Mouse (Mus musculus) adrenal gland, postnatal 36 days (tissue): ENCODE measurements at regions not wholly inside any gene's neighbourhood (a gene's known extent, or its start where the extent isn't known, plus 50 kb on each side); places are given as distances from the start of the nearest gene placed in this dataset.

Source experiments
- DNase-seq, 2 experiments: peaks; one replicate each; pipeline ENCODE4 v3.0.0; 2021; ENCODE audit warnings: mixed read lengths in 1 of 2

DNA sequence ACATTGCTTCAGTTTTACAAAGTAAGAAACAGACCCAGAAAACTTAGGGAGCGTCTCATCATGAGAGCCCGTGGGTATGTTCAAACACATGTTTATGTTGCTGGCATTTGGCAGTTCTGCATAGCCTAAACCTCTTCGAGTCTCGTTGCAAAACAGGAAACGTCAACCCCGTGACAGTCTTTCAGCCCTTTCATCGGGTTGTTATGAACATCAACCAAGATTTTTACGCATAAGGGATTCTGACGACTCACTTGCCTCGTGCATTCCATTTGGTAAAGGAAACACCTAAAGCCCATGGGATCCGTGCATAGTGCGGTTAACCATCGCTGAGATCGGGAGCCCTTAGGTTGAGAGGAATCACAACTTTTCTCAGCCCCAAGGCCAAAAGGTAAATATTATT, 115.7 kb downstream of the Gpam start:
- DNase-seq, result no peak

DNA sequence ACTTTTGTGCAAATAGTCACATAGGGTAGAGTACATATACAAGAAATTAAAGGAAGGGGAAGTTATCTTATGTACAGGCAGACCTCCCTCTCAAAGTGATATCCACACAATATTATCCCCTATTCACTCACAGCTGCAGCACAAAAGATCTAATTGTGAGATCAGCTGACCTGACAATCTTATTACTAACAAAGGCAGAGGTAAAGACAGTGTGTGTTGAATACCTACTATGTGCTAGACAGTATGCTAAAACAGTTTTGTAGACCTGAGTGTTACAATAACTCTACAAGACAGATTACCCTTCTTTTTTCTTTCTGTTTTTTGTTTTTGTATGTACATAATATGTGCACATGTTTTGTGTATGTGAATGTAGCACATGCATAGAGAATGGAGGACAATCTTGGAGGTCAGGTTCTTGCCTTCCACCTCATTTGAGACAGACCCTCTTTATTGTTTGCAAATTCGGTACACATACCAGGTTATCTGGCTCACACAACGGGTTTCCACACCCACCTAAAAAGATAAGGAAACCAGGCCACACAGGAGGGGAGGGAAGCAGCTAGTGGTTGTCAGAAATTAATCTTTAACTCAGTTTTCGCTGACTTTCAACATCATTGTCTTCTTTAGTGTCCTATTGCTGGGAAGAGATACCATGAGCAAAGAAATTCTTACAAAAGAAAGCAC, 118.4 kb downstream of the Gpam start:
- DNase-seq, result no peak

DNA sequence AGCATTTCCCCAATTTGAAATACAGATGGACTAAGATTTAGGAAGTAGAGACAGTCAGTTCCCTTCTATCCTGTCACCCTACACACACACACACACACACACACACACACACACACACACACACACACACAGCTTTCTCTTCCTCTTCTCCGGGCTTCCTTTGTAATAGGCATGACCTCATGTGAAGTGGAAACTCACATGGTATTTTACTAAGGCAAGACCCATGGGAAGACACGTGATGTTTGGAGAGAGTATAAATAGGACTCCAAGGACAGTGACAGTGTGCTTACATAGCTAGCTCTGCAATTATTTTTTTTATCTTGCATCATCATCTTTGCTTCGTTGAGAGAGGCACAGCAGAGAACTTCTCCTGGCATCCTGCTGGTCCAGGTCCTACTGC, 137.1 kb downstream of the Gpam start:
- no peak for DNase-seq

DNA sequence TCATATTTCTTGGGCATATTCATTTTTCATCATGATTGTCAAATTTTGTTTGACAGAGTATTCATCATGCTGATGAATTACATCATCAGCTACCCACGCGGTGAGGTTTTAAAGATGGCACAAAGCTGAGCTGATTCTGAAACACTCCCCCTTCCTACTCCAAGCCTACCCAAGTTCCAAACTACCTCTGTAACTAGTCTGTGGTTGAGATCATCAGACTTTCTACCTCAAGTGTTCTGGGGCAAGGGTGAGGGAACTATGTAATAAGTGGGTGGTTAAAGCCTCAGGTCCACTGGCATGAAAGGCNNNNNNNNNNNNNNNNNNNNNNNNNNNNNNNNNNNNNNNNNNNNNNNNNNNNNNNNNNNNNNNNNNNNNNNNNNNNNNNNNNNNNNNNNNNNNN, 142.5 kb downstream of the Gpam start:
- DNase-seq, result no peak

DNA sequence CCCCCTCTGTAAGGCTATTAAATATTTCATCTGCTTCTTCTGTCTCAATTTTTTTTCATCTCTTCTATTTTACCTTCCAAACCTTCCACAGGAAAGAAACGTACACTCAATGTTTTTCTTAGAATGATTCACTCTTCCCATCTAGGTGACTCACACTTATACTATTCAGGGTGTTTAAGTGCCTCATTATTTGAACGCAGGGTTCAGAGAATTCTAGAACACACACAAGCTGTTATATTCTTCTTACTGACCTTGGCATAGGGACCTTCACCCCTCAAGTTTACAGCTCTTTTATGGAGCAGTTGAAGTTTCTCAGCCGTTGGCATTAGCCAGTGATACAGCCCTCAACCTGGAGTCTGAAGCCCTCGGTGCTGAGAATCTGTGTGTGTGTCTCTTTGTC, 144.2 kb downstream of the Gpam start:
- DNase-seq, result no peak

DNA sequence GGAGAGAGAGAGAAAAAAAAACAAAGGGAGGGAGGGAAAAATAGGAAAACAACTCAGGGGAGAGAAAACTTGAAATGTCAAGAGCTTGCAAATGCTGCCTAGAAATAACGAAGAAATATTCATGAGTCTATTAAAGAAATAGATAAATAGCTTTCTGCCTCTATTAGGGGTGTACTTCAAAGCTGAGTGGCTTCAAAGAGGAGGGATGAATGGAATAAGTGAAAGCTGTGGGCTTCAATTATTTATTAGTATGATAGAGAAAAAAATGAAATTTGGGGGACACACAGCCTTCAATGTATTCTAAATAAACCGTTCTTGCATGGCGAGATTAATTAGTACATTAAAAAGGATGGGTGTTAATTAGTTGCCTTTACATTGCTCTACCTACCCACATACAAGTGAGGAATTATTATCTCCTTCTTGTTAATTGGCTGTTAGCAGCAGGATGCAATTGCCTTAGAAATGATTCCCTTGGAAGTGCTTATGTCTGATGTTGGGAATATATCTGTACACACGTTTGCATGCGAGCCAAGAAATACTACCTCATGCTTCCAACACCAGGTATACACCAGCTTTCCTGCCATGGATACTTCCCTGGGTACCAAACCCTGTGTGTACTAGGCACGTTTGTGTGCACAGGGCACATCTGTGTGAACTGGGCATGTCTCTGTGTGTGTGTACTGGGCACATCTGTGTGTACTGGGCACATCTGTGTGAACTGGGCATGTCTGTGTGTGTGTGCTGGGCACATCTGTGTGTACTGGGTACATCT, 155.4 kb downstream of the Gpam start:
- DNase-seq, result no peak

DNA sequence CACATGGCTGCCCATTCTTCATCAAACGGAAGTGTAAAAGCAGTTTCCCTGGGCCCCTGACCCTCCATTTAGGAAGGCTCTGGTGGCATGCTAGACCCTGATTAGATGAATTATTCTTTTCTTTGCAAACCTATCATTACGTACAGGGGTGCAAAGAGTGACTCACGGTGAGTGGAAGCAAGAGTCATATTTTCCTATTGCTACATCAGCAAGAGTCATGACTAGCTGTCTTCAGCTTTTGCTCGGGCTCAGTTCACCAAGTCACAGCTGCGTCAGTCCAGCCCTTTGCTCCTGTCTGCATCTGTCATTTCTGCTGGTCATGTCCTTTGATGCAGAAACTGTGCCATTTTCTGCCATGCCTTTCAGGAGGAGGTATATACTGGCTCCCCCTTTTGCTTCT, 168.7 kb downstream of the Gpam start:
- peak; percentile 32 to 36 for DNase-seq

DNA sequence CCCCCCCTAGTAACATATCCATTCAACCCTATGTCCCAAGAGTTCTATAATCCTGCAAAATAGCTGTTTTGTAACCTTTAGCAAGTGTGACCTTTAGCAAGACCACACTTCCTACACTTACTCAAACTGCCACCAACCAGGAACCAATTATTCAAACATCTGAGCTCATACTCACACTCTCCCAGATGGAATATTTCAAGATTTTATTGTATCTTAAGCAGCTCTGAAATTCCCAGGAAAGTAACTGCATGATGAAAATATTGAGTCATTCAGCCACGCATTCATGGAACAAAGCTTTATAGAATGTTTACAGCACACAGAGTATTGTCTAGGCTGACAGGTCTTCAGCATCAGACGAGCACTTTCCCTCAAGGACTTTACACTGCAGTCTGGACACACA, 171.9 kb downstream of the Gpam start:
- no peak for DNase-seq

DNA sequence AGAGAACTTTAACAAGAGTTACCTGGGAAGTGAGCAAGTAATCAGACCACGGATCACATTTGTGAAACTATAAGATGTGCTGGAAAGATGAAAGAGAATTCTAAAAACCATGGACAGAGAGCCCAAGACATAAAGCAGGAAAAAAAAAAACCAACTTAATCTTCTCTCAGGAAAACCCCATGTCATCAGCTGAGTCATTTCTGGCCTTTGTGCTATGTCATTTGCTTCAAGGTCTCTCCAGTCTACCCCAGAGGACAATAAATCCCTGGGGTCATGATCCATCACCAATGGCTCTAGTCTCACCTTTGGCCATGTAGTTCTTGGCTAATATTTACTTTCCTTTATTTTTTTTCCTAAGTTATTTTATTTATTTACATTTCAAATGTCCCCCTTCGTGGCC, 174.5 kb downstream of the Gpam start:
- peak; percentile 8 to 21 for DNase-seq

DNA sequence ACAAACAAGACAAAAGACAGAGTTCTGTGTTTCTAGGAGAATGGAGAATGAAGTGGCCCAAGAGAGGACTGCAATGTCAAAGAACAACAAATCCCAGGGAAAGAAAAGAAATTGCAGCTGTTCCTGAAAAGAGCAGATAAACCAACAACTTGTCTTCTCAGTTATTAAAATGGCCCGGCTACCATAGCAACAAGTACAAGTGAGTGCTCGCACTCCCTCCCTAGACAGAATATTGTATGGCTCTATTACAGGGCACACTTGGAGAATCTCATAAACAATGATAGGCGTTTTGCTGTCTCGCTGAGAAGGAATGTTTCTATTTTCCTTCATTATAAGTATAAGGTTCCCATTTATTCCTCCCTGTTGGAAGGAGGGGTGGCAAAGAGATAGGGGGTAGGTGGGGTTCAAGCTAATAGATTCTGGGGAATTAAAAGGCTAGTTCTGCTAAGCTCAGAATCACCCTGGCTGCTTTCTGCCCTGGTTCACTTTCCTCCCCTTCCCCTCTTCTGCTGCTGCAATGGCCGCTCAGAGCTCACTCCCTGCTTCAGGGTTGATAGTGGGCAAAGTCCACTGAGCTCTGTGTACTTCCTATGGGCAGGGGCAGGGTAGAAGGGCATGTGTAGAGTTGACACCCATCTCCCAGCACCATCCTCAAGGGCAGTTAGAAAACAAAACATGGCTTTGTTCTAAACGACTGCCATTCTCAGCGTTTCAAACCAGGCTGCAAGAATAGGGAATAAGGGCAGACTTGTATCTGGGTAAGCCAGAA, 178.5 kb downstream of the Gpam start:
- DNase-seq, result no peak

DNA sequence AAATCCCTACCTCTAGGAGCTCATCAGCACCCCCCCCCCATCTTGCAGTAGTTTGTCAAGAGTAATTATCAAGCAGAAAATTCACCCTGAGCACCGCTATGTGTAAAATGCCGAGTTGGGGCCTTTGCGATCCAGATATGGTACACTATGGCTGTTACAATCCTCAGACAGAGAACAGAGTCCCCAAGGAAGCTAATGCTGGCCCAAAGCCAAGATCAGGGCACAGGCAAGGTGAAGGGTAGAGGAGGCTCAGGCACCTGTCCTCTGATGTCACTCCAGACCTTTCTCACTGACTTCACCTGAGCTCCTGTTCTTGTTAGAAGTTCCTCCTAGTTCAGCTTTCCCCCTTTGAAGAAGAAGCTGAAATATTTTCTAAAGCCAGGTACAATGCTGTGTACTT, 179.5 kb downstream of the Gpam start:
- no peak for DNase-seq

DNA sequence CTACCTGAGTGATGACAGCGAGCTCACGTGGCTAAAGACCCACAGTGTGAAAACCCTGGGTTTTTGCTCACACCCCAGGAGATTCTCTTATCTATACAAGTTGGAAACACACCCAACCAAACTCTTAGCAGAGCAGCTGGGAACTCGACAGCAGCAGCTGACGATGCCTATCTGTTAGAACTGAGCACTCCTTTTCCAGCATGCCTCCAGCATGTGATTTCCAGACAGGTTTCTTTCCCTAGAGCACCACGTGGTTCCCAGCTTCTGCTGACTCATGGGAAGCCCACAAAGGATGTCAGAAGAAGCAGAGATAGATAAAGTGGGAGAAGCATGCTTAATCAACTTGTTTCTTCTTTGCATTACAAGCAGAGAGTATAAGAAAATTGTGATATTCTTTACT, 194.5 kb downstream of the Gpam start:
- no peak for DNase-seq

DNA sequence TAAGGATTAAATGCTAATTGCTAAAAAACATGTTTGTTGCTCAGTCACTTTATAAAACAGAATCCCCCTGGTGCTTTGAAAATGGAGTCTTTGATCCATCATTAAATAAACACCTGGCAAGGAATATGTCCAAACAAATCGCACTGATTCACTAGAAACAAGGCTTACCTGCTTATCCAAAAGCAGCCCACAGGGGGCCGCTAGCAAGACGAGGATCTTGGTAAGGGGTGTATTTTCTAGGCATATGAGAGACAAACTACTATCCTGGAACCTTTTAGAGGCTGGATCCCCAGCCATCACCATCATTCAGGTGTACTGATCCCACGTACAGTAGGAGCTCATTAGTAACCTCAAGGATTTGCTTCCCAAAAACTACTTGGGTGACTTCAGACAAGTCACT, 201.2 kb downstream of the Gpam start:
- DNase-seq, result no peak

DNA sequence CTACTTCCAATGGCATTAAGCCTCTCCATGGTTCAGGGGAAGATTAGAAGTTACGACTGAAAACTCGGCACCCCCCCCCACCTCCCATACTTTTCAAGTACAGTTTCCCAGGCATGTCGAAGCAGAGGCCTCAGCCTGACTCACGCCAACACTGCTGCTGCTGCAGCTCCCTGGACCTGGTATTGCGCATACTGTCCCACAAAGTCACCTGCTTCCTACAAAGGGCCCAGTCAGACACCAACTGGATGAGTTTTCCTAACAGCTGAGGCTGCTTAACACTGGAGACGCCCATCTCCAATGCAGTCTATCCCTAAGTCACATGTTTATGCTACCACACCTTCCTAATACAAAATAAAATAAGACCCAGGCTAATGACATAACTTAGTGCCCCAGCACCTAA, 207.4 kb downstream of the Gpam start:
- no peak for DNase-seq

DNA sequence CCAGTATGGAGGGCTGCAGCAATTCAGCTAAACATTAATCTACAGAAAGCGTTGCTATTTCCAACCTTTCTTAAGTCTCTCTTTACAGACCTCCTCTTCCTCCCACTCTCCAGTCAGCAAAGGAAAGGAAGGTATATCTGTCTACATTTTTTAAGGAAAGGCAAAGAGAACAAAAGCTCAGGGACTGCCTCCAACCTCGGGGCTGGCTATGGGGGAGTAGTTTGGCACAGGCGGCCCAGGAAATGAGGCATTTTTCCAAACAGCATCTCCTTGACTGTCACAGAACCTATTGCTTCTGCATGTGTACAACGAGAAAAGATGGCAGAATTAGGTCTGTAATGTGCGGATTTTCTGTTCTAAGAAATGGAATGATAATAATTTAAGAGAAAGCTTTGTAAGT, 233.4 kb downstream of the Gpam start:
- DNase-seq, result no peak

DNA sequence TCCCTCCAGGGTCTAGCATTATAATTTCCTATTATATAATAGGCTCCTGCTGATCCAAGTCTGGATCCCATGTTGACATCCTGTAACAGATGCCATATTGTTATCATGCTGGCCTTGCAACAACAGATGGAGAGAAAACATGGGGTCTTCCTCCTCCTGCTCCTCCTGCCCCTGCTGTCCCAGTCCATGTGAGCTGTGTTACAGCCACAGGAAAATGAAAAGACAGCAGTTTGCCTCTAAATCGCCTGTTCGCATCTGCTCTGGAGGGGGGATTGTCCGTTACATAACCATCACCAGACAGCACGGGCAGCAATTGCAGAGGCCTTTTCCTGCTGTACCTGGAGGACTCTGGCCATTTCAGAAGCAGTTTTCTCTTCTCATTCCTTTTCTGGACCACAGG, 260.0 kb downstream of the Gpam start:
- DNase-seq, result no peak

DNA sequence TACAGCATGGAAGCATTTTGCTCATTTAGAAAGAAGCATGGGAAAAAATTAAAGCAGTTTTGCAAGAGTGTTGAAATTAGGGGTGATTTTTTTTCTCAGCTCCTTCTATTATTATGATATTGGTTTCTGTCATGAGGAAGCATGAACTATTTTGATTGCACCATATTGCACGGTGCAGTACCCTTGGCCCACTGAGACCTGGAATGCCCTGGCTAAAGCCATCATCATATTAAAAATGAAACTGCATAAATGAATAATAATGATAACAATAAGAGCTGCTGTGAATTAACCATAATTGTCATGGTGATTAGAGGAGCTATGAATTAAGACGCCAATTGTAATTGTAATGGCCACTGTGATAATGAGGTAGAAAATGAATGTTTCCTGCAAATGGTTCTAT, 271.8 kb downstream of the Gpam start:
- DNase-seq, result no peak

DNA sequence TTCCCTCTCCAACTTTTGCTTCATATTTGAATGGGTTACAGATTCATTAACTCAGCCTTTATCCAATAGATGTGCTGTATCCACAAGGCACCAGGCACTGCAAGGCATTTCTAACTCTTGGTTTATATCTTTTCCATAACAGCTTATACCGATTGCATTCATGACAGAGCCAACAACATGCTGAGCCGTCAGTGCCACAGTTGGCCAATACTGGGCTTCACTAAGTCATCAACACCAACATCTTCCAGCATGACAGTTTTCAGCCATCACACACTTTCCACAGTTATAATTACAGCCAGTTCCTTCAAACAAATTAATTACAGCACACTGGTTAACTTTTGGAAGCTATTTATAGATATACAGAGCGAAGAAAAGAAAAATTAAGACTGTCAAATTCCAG, 288.8 kb downstream of the Gpam start:
- DNase-seq, result no peak

DNA sequence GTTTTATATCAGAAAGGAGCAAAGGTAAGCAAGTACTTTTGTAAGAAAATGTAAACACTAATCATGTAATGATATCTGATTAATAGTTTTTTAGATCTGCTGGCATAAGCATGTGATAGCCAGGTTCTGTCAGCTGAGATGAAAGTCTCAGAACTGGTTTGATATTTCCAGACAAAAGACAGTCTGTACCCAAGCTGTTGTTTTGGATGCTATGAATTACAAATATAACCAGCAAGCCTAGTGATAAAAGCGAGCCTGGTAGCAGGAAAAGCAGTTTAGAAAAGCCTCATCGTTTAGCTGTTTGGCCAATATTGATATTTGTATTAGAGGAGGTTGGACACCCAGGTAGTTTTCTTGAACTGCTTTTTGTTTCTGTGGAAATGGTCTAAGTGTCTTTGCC, 290.6 kb downstream of the Gpam start:
- no peak for DNase-seq

DNA sequence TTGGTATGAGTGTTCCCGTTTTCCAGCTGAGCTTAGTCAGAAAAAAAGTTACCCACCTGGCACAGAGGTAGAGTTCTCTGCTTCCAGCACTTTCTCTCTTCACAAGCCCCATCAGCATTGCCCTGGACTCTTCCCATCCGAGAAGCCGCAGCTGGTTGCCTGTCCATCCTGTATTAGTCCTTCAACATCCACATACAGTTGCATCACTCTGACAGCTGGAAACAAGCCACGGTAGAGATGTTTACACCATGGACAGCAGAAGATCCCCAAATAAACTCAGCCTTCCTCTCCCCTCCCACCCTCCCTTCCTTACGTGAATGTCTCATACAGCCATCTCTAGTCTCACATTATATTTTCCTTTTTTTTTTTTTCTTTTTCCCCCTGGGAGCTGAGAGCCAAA, 304.9 kb downstream of the Gpam start:
- no peak for DNase-seq

DNA sequence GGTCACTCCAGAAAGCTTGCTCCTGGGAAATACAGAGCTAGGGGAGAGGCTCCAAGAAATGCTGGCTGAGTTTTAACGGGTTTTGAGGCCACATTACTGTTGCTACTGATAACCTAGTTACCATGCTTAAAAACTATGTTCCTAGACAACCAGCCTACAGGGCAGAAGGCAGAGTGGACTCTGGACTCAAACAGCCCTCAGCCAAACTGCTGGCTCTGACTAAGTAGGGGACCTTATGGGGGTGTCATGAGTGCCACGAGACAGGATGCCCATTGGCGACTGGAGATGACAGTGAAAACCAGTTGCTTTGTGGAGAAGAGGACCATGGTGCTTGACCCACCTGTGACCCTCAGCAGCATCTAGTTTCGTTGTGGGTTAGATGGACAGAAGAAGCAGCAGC, 306.5 kb downstream of the Gpam start:
- no peak for DNase-seq

DNA sequence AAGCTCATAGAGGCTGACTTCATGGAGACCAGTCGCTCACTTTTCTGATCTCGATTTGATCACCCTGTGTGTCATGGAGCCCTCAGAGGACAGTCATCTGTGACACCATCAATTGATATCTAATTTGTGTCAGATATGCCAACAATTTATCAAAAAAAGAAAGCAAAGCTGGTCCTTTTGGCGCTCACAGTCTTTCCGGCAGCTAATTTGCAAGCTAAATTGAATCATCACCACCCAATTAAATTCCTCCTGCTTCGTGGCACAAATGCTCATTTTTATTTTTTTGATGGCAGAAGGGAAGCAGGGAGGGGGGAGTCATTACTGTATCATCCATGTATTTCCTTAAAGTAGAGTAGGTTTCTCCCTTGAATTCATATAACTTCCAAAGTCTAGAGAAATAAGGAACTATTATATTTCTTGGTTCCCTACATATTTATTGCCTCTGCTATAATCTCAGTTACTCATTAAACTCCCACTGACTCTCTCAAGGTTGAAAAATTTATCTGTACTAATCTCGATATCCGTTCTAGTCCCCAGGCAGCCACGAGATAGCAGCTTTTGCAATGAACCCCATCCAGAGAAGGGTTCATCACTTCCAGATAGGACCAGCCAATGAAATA, 325.8 kb downstream of the Gpam start:
- no peak for DNase-seq

DNA sequence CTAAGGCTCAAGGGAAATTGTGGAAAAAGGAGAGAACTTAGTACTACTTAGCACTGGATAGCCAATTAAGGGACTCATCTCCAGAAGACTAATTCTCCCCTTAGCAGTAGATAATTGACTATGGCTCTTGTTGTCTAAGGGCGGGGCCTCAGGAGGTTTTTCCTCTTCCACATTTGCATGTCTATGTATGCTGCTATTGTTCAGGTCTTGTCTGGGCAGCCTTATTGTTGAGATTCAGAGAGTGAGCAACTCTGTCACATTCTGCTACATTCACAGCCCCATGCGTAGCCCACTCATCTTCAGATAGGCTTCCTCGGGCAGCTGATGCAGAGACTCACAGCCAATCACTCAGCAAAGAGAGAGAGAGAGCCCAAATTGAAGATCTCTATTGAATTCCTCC, 339.9 kb downstream of the Gpam start:
- no peak for DNase-seq
